Mouse (Mus musculus): ENCODE results near the gene Mfng. TPM values are rescaled to one million over a fixed set of nuclear protein-coding genes. Genes with fewer than 3 reads are reported as not detected.

Mfng gene
- polyA plus RNA-seq, 1 experiment, result 4.4 TPM

DNA sequence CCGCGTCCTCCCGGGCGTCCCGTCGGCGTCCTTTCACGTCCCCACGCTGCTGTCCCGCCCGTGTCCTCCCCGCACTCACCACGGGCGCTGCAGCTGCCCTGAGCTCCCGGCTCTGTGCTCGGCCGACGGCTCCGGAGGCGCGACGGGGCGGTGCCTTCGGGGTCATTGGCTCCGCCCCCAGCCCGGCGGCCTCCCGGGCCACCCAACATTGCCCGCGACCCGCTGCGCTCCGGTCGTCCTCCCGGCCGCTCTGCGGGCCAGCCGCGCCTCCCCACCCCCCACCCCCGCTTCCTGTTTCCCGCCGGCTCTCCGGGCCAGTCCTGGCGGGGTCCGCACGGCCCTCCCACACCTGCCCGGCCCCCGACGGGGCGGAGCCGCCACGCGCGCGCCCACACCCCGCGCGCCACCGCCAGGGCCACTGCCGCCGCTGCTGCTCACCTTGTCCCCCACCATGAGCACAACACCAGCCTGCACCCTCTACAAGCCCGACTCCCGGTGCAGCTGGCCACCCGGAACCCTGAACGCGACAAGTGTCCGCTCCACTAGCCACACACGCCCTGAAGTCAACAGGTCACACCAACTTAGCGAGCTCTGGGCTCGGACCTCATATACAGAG lies 29.6 kb upstream of the Mfng start, which contains the start of gene Card10:
Gene Card10, minus strand, starts transcription at position 267 of the 616 bp plus-strand sequence.
- peaks cover 19% of the 10 kb centered on the region for H3K4me1 ChIP-seq (ENCODE audit: control insufficient read depth, insufficient read depth, low read length)
- H3K27me3 ChIP-seq (ENCODE audit: control insufficient read depth, insufficient read depth, low read length, poor library complexity, severe bottlenecking), result no peaks in the 10 kb centered on the region
- no peaks in the 10 kb centered on the region for H3K9me3 ChIP-seq (replicated peaks; ENCODE audit: control insufficient read depth, insufficient read depth, low read length, poor library complexity, severe bottlenecking)
- TF ChIP-seq POLR2A (IDR thresholded peaks at IDR 0.05; ENCODE audit: insufficient read depth, low read length) (no peak), CTCF (IDR thresholded peaks at IDR 0.05; ENCODE audit: low read depth, low read length) (no peak), EP300 (IDR thresholded peaks at IDR 0.05; ENCODE audit: insufficient read depth, low read depth, low read length) (0 out of 2 replicates have a peak, but pooled peaks have one; percentile 27)
- peak within 1 kb of the TSS; percentile 86 for H3K9ac ChIP-seq (ENCODE audit: low read depth, poor library complexity, severe bottlenecking)
- H3K4me3 ChIP-seq (ENCODE audit: low read depth, low read length), result peak within 1 kb of the TSS; percentile 79
- peak within 1 kb of the TSS; percentile 98 for H3K27ac ChIP-seq (ENCODE audit: insufficient read depth, low read length)
- no peaks in the 10 kb centered on the region for H3K36me3 ChIP-seq (ENCODE audit: control insufficient read depth, insufficient read depth, low read length, poor library complexity, severe bottlenecking)

- TF ChIP-seq CTCF (IDR thresholded peaks at IDR 0.05; ENCODE audit: low read depth, low read length), result peak; percentile 8
- no peak for TF ChIP-seq EP300 (IDR thresholded peaks at IDR 0.05; ENCODE audit: insufficient read depth, low read depth, low read length)
- H3K9me3 ChIP-seq (replicated peaks; ENCODE audit: control insufficient read depth, insufficient read depth, low read length, poor library complexity, severe bottlenecking), result no peaks in the 10 kb centered on the region
- H3K36me3 ChIP-seq (ENCODE audit: control insufficient read depth, insufficient read depth, low read length, poor library complexity, severe bottlenecking), result no peaks in the 10 kb centered on the region
- peak overlapping the region; percentile 86 for H3K9ac ChIP-seq (ENCODE audit: low read depth, poor library complexity, severe bottlenecking)
- peaks cover 16% of the 10 kb centered on the region for H3K4me1 ChIP-seq (ENCODE audit: control insufficient read depth, insufficient read depth, low read length)
- no peak overlapping the region for H3K27ac ChIP-seq (ENCODE audit: insufficient read depth, low read length)
- no peaks in the 10 kb centered on the region for H3K27me3 ChIP-seq (ENCODE audit: control insufficient read depth, insufficient read depth, low read length, poor library complexity, severe bottlenecking)
- H3K4me3 ChIP-seq (ENCODE audit: low read depth, low read length), result peak overlapping the region; percentile 79
Measured at GRCm38 (mm10) chr15:78801971-78802741, 28.9 kb upstream of the Mfng start.

DNA sequence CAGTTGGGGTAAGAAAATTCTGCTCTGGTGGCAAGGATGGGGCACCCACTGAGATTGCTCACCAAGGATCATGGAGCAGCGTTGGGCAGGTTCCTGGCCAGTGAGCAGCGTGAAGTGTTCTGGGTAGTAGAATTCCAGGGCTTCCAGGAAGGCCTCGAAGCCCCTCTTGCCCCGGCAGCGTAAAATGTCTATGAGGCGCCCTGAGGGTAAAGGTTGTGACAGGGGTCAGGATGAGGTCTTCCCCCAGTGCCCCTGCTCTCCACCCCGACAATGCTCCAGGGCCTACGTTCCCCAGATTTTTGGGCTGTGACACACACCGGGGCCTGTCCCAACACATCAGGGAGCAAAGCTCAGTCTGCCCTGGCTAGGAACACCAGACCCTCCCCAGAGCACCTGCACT lies 28.3 kb upstream of the Mfng start:
- peaks cover 11% of the 10 kb centered on the region for H3K4me1 ChIP-seq (ENCODE audit: control insufficient read depth, insufficient read depth, low read length)
- H3K9ac ChIP-seq (ENCODE audit: low read depth, poor library complexity, severe bottlenecking), result peak overlapping the region; percentile 86
- no peak overlapping the region for H3K27ac ChIP-seq (ENCODE audit: insufficient read depth, low read length)
- H3K27me3 ChIP-seq (ENCODE audit: control insufficient read depth, insufficient read depth, low read length, poor library complexity, severe bottlenecking), result no peaks in the 10 kb centered on the region
- peak overlapping the region; percentile 79 for H3K4me3 ChIP-seq (ENCODE audit: low read depth, low read length)
- no peaks in the 10 kb centered on the region for H3K9me3 ChIP-seq (replicated peaks; ENCODE audit: control insufficient read depth, insufficient read depth, low read length, poor library complexity, severe bottlenecking)
- no peaks in the 10 kb centered on the region for H3K36me3 ChIP-seq (ENCODE audit: control insufficient read depth, insufficient read depth, low read length, poor library complexity, severe bottlenecking)
- TF ChIP-seq CTCF (IDR thresholded peaks at IDR 0.05; ENCODE audit: low read depth, low read length) (no peak), EP300 (IDR thresholded peaks at IDR 0.05; ENCODE audit: insufficient read depth, low read depth, low read length) (no peak), POLR2A (IDR thresholded peaks at IDR 0.05; ENCODE audit: insufficient read depth, low read length) (no peak)

DNA sequence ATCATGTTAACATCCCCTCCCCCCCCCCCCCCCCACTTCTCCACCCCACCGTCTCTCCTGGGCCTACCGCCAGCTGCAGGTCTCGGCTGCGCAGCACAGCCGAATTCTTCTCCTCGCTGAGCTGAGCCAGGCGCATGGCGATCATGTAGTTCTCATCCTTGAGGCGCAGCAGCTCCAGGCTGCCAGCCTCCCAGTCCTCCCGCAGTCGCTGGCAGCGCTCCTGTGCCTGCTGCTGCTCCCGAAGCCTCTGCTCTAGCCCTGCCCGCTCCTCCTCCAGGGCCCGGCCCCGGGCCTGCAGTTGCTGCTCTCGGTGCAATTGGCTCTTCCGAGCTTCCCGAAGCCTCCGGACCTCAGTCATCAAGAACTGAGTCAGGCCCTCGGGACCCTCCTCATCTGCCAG lies 25.8 kb upstream of the Mfng start:
- Histone ChIP-seq H3K9me3 (replicated peaks; ENCODE audit: control insufficient read depth, insufficient read depth, low read length, poor library complexity, severe bottlenecking) (no peaks in the 10 kb centered on the region), H3K4me3 (ENCODE audit: low read depth, low read length) (no peak overlapping the region), H3K9ac (ENCODE audit: low read depth, poor library complexity, severe bottlenecking) (0 out of 2 replicates have a peak overlapping the region, but pooled peaks have one; percentile 28), H3K36me3 (ENCODE audit: control insufficient read depth, insufficient read depth, low read length, poor library complexity, severe bottlenecking) (no peaks in the 10 kb centered on the region), H3K27ac (ENCODE audit: insufficient read depth, low read length) (no peak overlapping the region), H3K27me3 (ENCODE audit: control insufficient read depth, insufficient read depth, low read length, poor library complexity, severe bottlenecking) (no peaks in the 10 kb centered on the region), H3K4me1 (ENCODE audit: control insufficient read depth, insufficient read depth, low read length) (peaks cover 8% of the 10 kb centered on the region)
- TF ChIP-seq EP300 (IDR thresholded peaks at IDR 0.05; ENCODE audit: insufficient read depth, low read depth, low read length), result no peak
- TF ChIP-seq CTCF (IDR thresholded peaks at IDR 0.05; ENCODE audit: low read depth, low read length), result no peak
- no peak for TF ChIP-seq POLR2A (IDR thresholded peaks at IDR 0.05; ENCODE audit: insufficient read depth, low read length)

- H3K27me3 ChIP-seq (ENCODE audit: control insufficient read depth, insufficient read depth, low read length, poor library complexity, severe bottlenecking), result no peaks in the 10 kb centered on the region
- TF ChIP-seq CTCF (IDR thresholded peaks at IDR 0.05; ENCODE audit: low read depth, low read length) (no peak), EP300 (IDR thresholded peaks at IDR 0.05; ENCODE audit: insufficient read depth, low read depth, low read length) (no peak), POLR2A (IDR thresholded peaks at IDR 0.05; ENCODE audit: insufficient read depth, low read length) (no peak)
- peaks cover 4% of the 10 kb centered on the region for H3K4me1 ChIP-seq (ENCODE audit: control insufficient read depth, insufficient read depth, low read length)
- H3K27ac ChIP-seq (ENCODE audit: insufficient read depth, low read length), result no peak overlapping the region
- H3K36me3 ChIP-seq (ENCODE audit: control insufficient read depth, insufficient read depth, low read length, poor library complexity, severe bottlenecking), result no peaks in the 10 kb centered on the region
- no peak overlapping the region for H3K4me3 ChIP-seq (ENCODE audit: low read depth, low read length)
- H3K9me3 ChIP-seq (replicated peaks; ENCODE audit: control insufficient read depth, insufficient read depth, low read length, poor library complexity, severe bottlenecking), result no peaks in the 10 kb centered on the region
- no peak overlapping the region for H3K9ac ChIP-seq (ENCODE audit: low read depth, poor library complexity, severe bottlenecking)
Measured at GRCm38 (mm10) chr15:78797060-78797329, 23.7 kb upstream of the Mfng start.
